Mouse (Mus musculus) heart, adult 9 months (tissue): ENCODE measurements at regions not wholly inside any gene's neighbourhood (a gene's known extent, or its start where the extent isn't known, plus 50 kb on each side); places are given as distances from the start of the nearest gene placed in this dataset.

Source experiments
- DNase-seq, 2 experiments: peaks; one replicate each; pipeline ENCODE4 v3.0.0; 2022; ENCODE audit warnings: low spot score in 2 of 2

DNA sequence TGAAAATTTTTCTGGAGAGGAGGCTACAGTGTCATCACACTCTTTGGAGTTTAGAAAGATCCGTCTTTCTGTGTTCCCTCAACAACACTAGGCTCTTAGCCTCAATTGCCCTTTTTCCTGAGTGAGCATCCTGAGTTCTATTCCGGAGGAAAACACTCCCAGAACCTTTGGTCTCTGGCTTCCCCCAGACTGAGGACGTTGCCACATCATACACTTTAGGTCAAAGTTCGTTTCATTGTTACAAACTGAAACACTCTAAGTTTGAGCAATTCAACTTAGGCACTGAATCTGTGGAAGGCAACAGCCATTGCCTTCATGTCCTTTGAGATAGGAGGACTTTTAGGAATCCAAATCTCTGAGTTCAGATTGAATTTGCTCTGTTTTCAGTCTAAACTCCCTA, 85.0 kb downstream of the Arl4a start:
- DNase-seq: peak; percentile 12 to 15

DNA sequence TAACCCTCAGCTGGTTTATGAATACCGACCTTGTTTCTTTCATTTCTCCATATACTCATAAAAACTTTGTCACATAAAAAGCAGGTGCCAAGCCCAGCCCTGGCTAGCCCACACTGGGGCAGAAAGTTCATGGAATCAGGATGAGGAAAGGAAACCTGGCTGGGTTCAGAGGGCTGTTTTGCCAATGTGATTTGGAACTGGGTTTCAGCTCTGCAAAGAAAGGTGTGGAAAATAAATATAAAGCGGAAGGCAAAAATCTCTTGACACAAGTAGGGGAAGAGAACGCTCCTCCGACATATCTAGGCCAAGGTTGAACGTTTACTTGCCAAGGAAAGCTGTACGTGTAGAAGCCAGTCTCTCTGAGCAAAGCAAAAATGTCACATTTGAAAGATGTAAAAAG, 85.9 kb downstream of the Arl4a start:
- no peak for DNase-seq

DNA sequence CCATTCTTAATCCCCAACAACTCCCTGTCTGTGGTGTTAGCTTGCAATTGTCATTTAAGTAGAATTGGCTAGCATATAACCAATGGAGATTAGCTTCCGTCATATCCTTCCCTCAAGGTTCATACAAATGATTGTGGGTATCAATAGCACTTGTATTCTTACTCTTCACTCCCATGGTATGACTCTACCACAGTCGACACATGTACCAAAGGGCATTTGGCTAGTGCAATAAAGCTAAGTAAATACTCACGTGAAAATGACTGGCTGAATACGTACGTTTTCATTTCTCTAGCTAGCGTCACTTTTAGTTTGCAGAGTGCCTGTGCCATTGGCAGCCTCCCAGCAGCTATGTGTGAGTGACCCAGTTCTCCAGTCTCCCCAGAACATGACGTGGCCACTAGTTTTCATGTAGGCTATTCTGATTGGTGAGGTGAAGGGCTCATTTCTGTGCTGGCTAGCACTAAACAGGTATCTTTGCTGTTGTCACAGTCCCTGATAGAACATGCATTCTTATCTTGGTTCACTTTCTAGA, 87.5 kb downstream of the Arl4a start:
- no peak for DNase-seq

DNA sequence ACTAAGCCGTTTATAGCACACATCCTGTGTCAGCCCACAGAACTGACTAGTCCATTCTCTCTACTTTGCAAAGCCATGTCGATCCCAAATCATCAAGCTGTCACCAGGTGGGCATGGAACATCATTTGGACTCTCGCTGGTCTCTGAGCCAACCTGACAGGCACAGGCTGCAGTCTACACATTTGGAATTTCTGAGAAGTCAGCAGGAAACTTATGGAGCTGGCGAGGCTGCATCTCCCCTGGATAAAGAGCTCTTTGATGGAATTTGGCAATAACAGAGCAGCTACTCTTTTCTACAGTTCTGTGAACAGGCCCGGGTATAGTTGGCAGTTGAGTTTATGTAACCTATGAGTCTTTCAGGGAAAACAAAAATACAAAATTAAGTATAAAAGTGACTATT, 94.9 kb downstream of the Arl4a start:
- DNase-seq: no peak

DNA sequence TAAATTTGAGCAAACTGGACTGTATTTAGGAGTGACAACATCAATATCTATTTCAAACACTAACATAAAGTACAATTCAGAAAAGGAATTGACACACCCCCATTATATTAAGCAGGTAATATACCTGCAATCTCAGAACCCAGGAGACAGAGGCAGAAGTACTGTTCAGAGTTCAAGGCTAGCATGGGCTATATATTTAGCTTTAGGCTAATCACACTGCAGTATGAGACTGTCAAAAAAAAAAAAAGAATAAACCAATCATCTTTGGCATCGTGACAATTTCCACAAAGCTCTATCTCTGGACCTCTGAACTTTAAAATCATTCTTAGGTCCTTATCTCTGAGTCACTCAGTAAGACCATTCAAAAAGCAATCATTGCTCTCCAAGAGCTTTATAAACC, 96.7 kb downstream of the Arl4a start:
- no peak for DNase-seq

DNA sequence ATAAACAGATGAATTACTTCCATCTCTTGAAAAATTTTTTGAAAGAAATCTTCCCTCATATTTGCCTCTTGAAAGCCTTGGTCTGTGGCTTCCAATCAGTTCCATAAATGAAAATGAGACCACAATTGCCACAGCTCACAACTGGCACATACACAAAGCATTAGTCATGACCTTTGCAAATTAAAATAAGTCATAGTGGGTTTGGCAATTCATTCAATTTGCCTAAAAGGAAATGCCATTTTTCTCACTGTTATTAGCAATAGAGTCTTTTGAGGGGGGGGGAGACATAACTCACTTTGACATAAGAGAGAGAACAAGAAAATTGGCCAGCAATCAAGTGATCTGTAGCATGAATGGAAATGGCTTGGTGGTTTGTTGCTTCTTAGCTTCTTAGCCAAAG, 98.8 kb downstream of the Arl4a start:
- no peak for DNase-seq

DNA sequence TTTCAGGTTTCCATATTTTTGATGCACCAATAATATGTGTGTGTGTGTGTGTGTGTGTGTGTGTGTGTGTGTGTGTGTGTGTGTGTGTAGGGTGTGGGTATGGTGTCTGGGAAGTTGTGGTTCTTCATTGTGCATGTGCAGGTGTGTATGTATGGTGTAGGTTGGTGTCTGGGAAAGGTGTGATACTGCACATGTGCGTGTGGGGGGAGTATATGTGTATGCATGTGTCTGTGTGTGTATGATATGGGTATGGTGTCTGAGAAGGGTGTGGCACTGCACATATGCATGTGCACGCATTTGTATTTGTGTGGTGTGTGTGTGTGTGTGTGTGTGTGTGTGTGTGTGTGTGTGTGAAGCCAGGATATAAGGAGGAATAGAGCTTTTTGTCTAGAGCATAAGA, 99.6 kb downstream of the Arl4a start:
- no peak for DNase-seq

DNA sequence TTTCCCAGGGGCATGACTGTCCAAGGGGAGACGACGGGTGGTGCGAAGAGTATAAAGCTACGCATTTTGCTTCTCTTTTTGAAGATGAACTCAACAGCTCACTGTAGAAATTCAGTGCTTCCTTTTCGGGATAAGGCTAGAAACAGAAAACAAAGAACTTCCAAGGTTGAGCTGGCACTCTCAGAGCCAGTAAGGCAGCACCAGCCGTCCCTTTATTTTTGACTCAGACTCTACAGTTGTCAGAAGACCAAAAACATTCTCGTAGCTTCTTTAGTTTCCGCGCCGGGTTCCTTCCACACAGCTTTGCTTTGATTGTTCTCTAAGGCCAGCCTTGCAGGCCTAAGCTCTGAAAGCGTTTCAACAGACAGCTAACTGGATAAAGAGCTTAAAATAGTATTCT, 101.5 kb downstream of the Arl4a start:
- DNase-seq: no peak

DNA sequence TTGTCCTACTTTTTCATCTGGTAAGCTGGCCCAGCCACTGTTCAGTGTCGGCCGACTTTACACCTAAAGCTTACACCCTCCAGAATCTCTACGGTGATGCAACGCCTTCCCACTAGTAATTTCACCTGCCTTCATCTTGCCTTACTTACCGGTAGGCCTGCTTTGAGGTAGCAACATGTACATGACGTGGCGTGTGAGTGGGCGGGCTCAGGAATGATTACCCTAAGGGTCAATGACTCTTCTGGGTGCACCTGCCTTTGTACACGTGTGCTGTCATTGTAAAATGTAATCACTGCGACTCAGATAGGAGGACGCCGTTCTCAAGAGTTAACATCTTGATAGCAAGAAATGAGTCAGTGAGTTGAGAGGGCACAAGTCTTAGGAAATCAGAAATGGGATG, 102.0 kb downstream of the Arl4a start:
- DNase-seq: no peak

DNA sequence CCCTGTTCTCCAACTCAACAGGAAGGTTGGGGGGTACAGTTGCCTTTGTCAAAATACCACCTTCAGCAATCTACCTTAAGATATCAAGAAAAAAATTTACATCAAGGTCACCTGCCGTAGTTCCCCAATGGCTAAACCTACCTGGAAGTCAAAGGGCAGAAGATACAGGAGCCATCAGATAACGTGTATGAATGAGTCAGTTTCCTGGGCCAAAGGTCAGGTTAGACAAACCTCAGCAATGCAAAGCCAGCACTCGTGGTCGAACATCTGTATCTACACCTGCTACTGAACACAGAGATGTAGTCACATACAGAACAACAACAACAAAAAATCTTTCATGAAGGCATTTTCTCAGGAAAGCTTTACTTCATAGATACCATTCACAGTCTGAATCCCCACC, 102.9 kb downstream of the Arl4a start:
- no peak for DNase-seq

DNA sequence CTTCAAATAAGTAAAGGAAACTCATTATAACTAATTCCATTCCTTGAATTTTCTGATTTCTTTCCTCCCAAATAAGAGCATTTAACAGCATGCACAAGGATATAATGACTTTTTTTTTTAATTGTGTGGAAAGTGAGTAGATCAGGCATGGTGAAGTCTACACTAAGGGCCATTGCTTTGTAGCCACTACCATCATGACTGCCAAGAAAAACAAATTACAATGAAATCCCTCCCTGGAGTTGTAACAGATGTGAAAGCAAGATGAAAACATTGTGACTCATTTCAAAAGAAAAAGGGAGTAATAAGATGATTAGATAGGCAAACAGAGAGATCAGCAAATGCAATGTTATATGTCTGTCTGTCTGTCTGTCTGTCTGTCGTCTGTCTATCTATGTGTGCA, 106.6 kb downstream of the Arl4a start:
- DNase-seq: no peak

DNA sequence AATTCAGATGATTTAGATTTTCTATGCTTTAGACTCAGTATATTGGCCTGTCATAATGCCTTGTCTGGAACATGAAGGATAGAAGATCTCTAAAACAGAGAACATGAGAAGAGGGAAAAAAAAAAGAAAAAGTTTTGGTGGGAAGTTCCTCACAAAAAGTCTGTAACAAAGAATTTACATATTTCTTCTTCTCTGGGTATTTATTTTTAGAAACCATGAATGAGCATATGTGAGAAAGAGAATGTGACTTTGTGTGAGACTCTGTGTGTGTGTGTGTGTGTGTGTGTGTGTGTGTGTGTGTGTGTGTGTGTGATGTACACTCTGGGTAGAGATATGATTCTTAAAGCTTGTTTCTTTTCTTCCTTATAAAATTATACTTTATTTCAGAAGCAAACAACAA, 109.9 kb downstream of the Arl4a start:
- DNase-seq: no peak

DNA sequence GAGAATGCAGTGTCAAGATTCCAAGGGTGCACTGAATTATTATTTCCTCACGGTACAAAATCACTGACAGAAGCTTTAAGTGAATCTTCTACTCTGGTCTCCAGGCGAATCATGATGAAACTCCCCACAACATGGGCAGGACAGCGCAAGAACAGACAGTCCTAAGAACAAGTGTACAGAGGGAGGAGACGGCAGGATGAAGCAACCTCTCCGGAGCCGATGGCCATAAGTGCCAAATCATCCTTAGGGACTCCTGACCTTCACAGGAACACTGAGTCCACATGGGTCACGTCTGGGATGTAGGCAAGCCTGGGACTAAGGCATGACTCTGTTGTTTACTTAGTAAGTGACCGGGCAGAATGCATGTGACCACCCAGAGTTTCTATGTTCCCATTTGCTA, 110.8 kb downstream of the Arl4a start:
- DNase-seq: no peak

DNA sequence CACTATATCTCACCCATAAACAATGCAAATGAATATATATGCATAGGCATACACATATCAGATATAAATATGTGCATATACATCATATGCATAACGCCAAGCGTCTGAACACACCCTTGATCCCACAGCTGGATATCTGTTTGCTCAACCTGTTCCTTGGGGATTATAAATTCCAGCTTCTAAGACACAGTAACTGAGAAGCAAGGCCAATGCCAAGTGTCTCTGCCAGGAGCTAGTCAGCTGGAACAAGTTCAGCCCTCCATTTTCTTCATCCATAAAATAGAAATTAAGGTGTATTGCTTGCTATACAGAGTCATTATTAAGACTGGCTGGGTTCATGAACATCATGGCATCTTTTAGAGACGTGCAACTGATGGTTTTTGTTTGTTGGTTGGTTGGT, 116.3 kb downstream of the Arl4a start:
- DNase-seq: no peak

DNA sequence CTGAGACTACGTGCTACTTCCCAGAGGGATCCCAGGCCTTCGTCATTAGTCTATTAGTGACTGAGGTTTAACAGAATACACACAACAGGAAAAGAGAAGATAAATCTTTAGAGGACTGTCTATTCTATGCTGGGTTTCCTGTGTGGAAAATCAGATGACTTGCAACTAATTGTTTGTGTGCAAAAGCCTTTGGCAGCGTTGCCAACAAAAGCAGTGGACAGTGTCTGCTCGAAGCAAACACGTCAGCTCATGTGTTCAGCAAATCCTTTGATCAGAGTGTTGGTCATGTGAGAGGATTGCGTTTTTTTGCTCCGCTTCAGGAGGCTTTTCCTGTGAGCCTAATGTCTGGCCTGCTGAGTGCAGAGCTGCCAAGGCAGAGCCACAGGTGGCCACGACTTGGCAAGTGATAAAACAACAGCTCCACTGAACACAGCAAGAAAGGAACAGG, 117.3 kb downstream of the Arl4a start:
- peak; percentile 17 to 36 for DNase-seq

DNA sequence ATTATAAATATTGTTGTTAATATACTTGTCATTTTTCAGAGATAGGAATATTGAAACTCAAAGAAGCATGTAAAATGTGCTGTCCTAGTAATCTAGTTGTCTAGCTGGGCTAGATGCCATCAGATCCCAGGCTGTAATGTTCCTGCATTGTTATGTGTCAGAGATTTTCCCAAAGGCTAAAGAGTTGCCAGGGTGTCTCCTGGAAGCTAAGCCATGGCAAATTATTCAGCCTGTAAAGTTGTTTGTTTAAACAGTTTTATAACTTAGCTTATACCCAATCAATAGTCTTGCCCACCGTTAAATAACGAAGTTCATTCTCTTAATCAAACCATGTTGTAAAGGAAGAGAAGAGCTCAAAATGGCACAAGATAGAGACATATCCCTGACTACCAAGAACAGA, 117.9 kb downstream of the Arl4a start:
- no peak for DNase-seq

DNA sequence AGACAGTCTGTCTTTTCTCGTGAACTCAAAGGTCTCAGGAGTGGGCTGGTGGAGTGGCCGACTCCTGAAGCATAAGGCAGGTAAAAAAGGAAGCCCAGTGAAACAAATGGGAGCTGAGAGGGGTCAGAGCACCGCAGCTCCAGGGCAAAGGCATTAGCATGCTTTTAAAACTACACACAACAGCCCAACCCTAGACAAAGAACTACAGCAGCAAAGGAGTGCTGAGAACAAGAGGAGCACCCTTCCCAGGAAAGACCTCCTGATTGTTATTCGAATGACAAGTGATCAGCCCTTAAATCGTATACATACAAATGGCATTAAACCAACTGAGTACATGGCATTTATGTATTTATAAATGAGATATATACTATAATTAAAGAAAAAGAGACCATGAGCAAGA, 149.3 kb downstream of the Arl4a start:
- DNase-seq: no peak

DNA sequence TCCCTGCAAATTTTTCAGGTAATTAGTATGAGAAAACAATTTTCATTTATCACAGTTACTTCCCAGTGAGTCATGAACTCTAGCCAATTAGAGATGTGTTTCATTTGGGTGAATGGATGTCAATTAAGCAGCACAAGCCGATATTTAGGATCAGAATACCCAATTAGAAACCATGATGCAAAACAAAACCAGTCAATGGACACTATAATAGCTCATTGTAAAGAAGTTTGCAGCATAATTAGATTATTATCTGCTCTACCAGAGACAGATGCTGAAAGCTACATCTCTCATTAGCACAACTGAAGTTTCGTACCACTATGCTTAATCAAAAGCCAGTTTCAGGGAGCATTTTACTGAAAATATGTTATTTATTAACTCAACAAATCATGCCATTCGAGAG, 152.5 kb downstream of the Arl4a start:
- no peak for DNase-seq

DNA sequence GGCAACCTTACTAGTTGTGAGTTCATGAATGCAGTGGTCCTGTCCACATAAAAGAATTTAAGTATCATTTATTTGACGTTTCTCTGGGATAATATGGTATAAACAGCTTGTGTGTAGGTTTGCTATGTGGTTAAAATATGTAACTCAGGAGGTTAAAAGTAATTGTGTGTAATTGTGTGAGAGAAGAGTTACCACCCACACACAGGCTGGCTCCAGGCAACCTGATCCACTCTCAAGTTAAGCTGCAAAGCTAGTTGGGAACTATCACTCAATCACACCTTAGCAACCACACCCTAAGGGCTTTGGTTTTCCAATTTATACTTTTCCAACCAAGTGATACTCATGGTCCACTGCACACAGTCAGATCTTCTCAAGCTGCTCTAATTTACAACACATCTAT, 157.5 kb downstream of the Arl4a start:
- DNase-seq: no peak

DNA sequence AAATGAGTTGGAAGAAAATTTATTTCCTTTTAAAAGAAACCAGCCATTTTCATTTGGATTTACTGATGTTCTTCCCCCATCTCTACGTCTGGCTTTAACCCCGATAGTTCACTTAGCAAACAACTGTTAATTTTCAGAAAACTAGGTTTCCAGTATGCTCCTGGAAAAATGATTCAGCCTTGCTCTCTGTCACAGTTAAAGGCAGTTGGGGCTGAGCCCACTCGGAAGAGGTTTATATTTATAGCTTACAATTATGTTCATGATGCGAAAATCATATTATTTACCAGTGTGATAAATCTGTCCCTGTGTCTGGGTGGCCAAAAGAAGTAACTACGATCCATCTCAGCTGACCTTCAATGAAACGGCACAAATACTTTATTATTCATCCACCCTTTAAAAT, 163.9 kb downstream of the Arl4a start:
- no peak for DNase-seq

DNA sequence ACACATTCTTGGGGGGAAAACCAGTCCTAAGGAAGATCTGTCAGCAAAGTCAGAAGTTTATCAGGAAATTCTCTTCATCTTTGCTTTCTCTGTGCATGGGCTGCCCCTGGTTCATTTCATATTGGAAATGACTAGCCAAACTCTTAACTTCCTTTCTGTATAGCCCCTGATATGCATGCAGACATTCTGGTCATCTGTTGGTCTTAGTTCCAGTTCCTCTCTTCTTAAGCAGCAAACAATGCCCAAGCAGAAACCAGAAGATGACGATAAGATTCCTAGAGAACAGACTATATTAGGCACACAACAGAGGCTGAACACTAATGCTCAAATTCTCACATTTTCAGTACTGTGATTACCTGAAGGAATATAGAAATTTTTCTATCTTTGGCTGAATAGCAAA, 176.0 kb downstream of the Arl4a start:
- DNase-seq: no peak

DNA sequence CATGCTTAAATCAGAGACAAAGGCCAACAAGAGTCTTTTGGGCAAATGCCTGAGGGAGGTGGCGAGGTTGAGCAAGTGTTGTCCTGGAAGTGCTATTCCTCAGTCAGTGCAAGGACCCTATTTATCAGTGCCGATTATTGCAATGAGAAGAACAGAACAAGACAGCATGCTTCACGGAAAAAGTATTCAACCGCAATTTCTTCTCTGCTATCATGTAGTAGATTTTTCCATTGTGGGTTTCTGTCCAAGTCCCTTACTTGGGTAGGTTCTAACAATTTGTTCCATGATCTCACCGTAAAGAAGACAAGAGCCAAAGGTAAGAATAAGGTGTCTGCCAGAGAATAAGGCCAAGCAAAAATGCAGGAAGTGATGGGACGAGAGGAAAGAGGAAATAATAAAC, 186.2 kb downstream of the Arl4a start:
- DNase-seq: no peak

DNA sequence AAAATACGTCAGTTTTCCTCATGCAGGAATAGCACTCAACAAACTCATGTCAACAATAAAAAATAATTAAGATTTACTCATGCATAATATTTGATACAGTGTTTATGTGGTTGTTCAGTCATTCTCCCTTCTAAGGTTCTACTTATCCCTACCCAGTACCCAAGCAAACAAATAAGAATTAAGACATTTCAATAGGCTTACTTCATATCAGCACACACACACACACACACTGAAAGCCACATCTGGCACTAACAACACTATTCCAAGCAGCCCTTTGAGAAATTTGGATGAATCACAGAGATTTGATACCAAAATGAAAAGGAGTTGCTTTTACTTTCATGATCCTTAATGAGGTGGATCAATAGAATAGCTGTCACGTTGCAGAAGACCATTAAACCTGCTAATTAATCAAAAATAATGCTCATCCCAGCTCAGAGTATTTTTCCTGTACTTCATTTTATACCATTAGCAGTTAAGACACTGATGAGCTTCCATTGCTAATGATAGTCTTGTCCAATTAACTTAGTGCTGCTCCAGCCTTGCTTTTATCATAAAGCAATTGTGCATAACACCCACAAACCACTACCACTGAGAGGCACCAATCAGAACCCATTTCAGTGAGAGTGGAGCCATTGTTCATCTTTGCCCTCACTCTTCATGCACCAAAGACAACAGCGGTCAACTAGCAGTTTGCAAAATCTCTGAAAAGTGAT, 188.3 kb downstream of the Arl4a start:
- no peak for DNase-seq

DNA sequence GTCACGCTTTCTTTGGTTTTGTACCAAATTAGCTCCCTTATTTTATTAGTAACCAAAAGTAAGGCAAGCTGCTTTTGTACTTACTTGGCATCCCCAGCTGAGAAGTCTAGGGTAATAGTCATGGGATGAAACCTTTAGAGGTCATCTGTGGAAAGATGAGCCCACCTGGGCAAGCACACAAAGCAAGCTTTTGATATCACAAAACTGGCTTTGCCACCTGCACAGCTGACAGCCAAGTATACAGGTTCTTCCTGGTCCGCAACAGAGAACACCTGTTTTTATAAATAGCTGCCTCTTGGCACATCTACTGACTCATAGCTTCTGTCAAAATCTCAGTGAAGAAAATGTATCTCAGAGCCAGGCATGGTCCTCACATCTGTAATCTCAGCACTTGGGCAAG, 197.2 kb downstream of the Arl4a start:
- DNase-seq: no peak
